Mouse (Mus musculus): Measurements from ENCODE around the gene Edn2. TPM values are rescaled to one million over a fixed set of nuclear protein-coding genes. Genes with fewer than 3 reads are reported as not detected.
A peak's percentile ranks its signal among the peaks of the same experiment; 100 is the strongest.

The Edn2 gene
- polyA plus RNA-seq, 1 experiment from 2014 or later = 0.18 TPM

GRCm38 (mm10) chr4:120149142-120149524, 11.9 kb upstream of the Edn2 start:
- Histone ChIP-seq H3K4me1 (ENCODE audit: control insufficient read depth, insufficient read depth, low read length) (peaks cover 9% of the 10 kb centered on the region), H3K9ac (replicated peaks; ENCODE audit: low read length) (peak overlapping the region; percentile 59), H3K36me3 (ENCODE audit: control insufficient read depth, insufficient read depth, low read length) (no peaks in the 10 kb centered on the region), H3K9me3 (ENCODE audit: control insufficient read depth, low read length) (no peaks in the 10 kb centered on the region), H3K4me3 (replicated peaks; ENCODE audit: low read depth, low read length) (peak overlapping the region; percentile 19), H3K27me3 (ENCODE audit: control insufficient read depth, insufficient read depth, low read length) (no peaks in the 10 kb centered on the region), H3K27ac (replicated peaks; ENCODE audit: low read depth, low read length) (peak overlapping the region; percentile 45; the same call in 1 of the 2 replicates), H3K4me2 (ENCODE audit: low read length) (peak overlapping the region; percentile 55)
- ATAC-seq (ENCODE audit: low FRiP score, low TSS enrichment) (peak; percentile 44; the same call in 1 of the 2 replicates), DNase-seq (peak; percentile 68)
- 26% methylated on average over 3 of the region's 3 CpGs for WGBS

- no peak overlapping the region for H3K9ac ChIP-seq (replicated peaks; ENCODE audit: low read length)
- no peak for ATAC-seq (ENCODE audit: low FRiP score, low TSS enrichment)
- no peaks in the 10 kb centered on the region for H3K36me3 ChIP-seq (ENCODE audit: control insufficient read depth, insufficient read depth, low read length)
- no peaks in the 10 kb centered on the region for H3K27me3 ChIP-seq (ENCODE audit: control insufficient read depth, insufficient read depth, low read length)
- WGBS = 68% methylated on average over 6 of the region's 6 CpGs
- H3K4me3 ChIP-seq (replicated peaks; ENCODE audit: low read depth, low read length) = no peak overlapping the region
- no peaks in the 10 kb centered on the region for H3K9me3 ChIP-seq (ENCODE audit: control insufficient read depth, low read length)
- no peak overlapping the region for H3K27ac ChIP-seq (replicated peaks; ENCODE audit: low read depth, low read length)
- peaks cover 9% of the 10 kb centered on the region for H3K4me1 ChIP-seq (ENCODE audit: control insufficient read depth, insufficient read depth, low read length)
- no peak overlapping the region for H3K4me2 ChIP-seq (ENCODE audit: low read length)
- DNase-seq = no peak
Measured at GRCm38 (mm10) chr4:120150345-120150920, 10.6 kb upstream of the Edn2 start.

- Histone ChIP-seq H3K4me1 (ENCODE audit: control insufficient read depth, insufficient read depth, low read length) (peaks cover 9% of the 10 kb centered on the region), H3K27ac (replicated peaks; ENCODE audit: low read depth, low read length) (no peak overlapping the region), H3K4me2 (ENCODE audit: low read length) (no peak overlapping the region), H3K9me3 (ENCODE audit: control insufficient read depth, low read length) (no peaks in the 10 kb centered on the region), H3K27me3 (ENCODE audit: control insufficient read depth, insufficient read depth, low read length) (no peaks in the 10 kb centered on the region), H3K4me3 (replicated peaks; ENCODE audit: low read depth, low read length) (no peak overlapping the region), H3K9ac (replicated peaks; ENCODE audit: low read length) (no peak overlapping the region), H3K36me3 (ENCODE audit: control insufficient read depth, insufficient read depth, low read length) (no peaks in the 10 kb centered on the region)
- no peak for ATAC-seq (ENCODE audit: low FRiP score, low TSS enrichment)
- no peak for DNase-seq
- WGBS = 81% methylated on average over 6 of the region's 6 CpGs
Measured at GRCm38 (mm10) chr4:120151906-120152305, 9.1 kb upstream of the Edn2 start.

GRCm38 (mm10) chr4:120152648-120153047, 8.4 kb upstream of the Edn2 start:
- WGBS = 63% methylated on average over 4 of the region's 4 CpGs
- DNase-seq (no peak), ATAC-seq (ENCODE audit: low FRiP score, low TSS enrichment) (no peak)
- no peaks in the 10 kb centered on the region for H3K9me3 ChIP-seq (ENCODE audit: control insufficient read depth, low read length)
- no peak overlapping the region for H3K4me2 ChIP-seq (ENCODE audit: low read length)
- no peak overlapping the region for H3K27ac ChIP-seq (replicated peaks; ENCODE audit: low read depth, low read length)
- no peaks in the 10 kb centered on the region for H3K27me3 ChIP-seq (ENCODE audit: control insufficient read depth, insufficient read depth, low read length)
- H3K36me3 ChIP-seq (ENCODE audit: control insufficient read depth, insufficient read depth, low read length) = no peaks in the 10 kb centered on the region
- no peak overlapping the region for H3K9ac ChIP-seq (replicated peaks; ENCODE audit: low read length)
- peaks cover 9% of the 10 kb centered on the region for H3K4me1 ChIP-seq (ENCODE audit: control insufficient read depth, insufficient read depth, low read length)
- no peak overlapping the region for H3K4me3 ChIP-seq (replicated peaks; ENCODE audit: low read depth, low read length)

- 91% methylated on average over 3 of the region's 3 CpGs for WGBS
- Histone ChIP-seq H3K9ac (replicated peaks; ENCODE audit: low read length) (no peak overlapping the region), H3K4me3 (replicated peaks; ENCODE audit: low read depth, low read length) (no peak overlapping the region), H3K36me3 (ENCODE audit: control insufficient read depth, insufficient read depth, low read length) (no peaks in the 10 kb centered on the region), H3K4me2 (ENCODE audit: low read length) (no peak overlapping the region), H3K27me3 (ENCODE audit: control insufficient read depth, insufficient read depth, low read length) (no peaks in the 10 kb centered on the region), H3K9me3 (ENCODE audit: control insufficient read depth, low read length) (no peaks in the 10 kb centered on the region), H3K4me1 (ENCODE audit: control insufficient read depth, insufficient read depth, low read length) (peaks cover 4% of the 10 kb centered on the region), H3K27ac (replicated peaks; ENCODE audit: low read depth, low read length) (no peak overlapping the region)
- ATAC-seq (ENCODE audit: low FRiP score, low TSS enrichment) = no peak
- DNase-seq = no peak
Measured at GRCm38 (mm10) chr4:120153736-120154135, 7.3 kb upstream of the Edn2 start.

GRCm38 (mm10) chr4:120158714-120159310, 2.2 kb upstream of the Edn2 start:
- H3K27ac ChIP-seq (replicated peaks; ENCODE audit: low read depth, low read length) = no peak overlapping the region
- H3K9me3 ChIP-seq (ENCODE audit: control insufficient read depth, low read length) = no peaks in the 10 kb centered on the region
- no peak for ATAC-seq (ENCODE audit: low FRiP score, low TSS enrichment)
- no peak overlapping the region for H3K4me2 ChIP-seq (ENCODE audit: low read length)
- H3K4me1 ChIP-seq (ENCODE audit: control insufficient read depth, insufficient read depth, low read length) = no peaks in the 10 kb centered on the region
- no peak overlapping the region for H3K4me3 ChIP-seq (replicated peaks; ENCODE audit: low read depth, low read length)
- H3K36me3 ChIP-seq (ENCODE audit: control insufficient read depth, insufficient read depth, low read length) = no peaks in the 10 kb centered on the region
- 26% methylated on average over 5 of the region's 5 CpGs for whole genome bisulfite sequencing
- no peak overlapping the region for H3K9ac ChIP-seq (replicated peaks; ENCODE audit: low read length)
- no peak for DNase-seq
- H3K27me3 ChIP-seq (ENCODE audit: control insufficient read depth, insufficient read depth, low read length) = no peaks in the 10 kb centered on the region

GRCm38 (mm10) chr4:120162586-120162985, 1.6 kb downstream of the Edn2 start:
- Histone ChIP-seq H3K4me2 (ENCODE audit: low read length) (no peak overlapping the region), H3K9me3 (ENCODE audit: control insufficient read depth, low read length) (no peaks in the 10 kb centered on the region), H3K27me3 (ENCODE audit: control insufficient read depth, insufficient read depth, low read length) (no peaks in the 10 kb centered on the region), H3K27ac (replicated peaks; ENCODE audit: low read depth, low read length) (no peak overlapping the region), H3K9ac (replicated peaks; ENCODE audit: low read length) (no peak overlapping the region), H3K36me3 (ENCODE audit: control insufficient read depth, insufficient read depth, low read length) (no peaks in the 10 kb centered on the region), H3K4me3 (replicated peaks; ENCODE audit: low read depth, low read length) (no peak overlapping the region), H3K4me1 (ENCODE audit: control insufficient read depth, insufficient read depth, low read length) (no peaks in the 10 kb centered on the region)
- no peak for ATAC-seq (ENCODE audit: low FRiP score, low TSS enrichment)
- 90% methylated on average over 8 of the region's 8 CpGs for WGBS
- DNase-seq = no peak

- no peak overlapping the region for H3K9ac ChIP-seq (replicated peaks; ENCODE audit: low read length)
- no peaks in the 10 kb centered on the region for H3K9me3 ChIP-seq (ENCODE audit: control insufficient read depth, low read length)
- no peak overlapping the region for H3K4me3 ChIP-seq (replicated peaks; ENCODE audit: low read depth, low read length)
- H3K36me3 ChIP-seq (ENCODE audit: control insufficient read depth, insufficient read depth, low read length) = no peaks in the 10 kb centered on the region
- no peaks in the 10 kb centered on the region for H3K27me3 ChIP-seq (ENCODE audit: control insufficient read depth, insufficient read depth, low read length)
- 55% methylated on average over 11 of the region's 11 CpGs for WGBS
- no peak overlapping the region for H3K4me2 ChIP-seq (ENCODE audit: low read length)
- H3K27ac ChIP-seq (replicated peaks; ENCODE audit: low read depth, low read length) = no peak overlapping the region
- ATAC-seq (ENCODE audit: low FRiP score, low TSS enrichment) (no peak), DNase-seq (peak; percentile 49)
- no peaks in the 10 kb centered on the region for H3K4me1 ChIP-seq (ENCODE audit: control insufficient read depth, insufficient read depth, low read length)
Measured at GRCm38 (mm10) chr4:120163242-120163641, 2.2 kb downstream of the Edn2 start.

- H3K4me3 ChIP-seq (replicated peaks; ENCODE audit: low read depth, low read length) = no peak overlapping the region
- 87% methylated on average over 5 of the region's 5 CpGs for whole genome bisulfite sequencing
- DNase-seq = no peak
Measured at GRCm38 (mm10) chr4:120164316-120164715, 3.3 kb downstream of the Edn2 start.

More at GRCm38 (mm10) chr4:120164316-120164715, 3.3 kb downstream of the Edn2 start:
- H3K4me2 ChIP-seq (ENCODE audit: low read length) = no peak overlapping the region
- no peak overlapping the region for H3K27ac ChIP-seq (replicated peaks; ENCODE audit: low read depth, low read length)
- H3K9ac ChIP-seq (replicated peaks; ENCODE audit: low read length) = no peak overlapping the region
- H3K9me3 ChIP-seq (ENCODE audit: control insufficient read depth, low read length) = no peaks in the 10 kb centered on the region
- no peaks in the 10 kb centered on the region for H3K36me3 ChIP-seq (ENCODE audit: control insufficient read depth, insufficient read depth, low read length)
- no peaks in the 10 kb centered on the region for H3K27me3 ChIP-seq (ENCODE audit: control insufficient read depth, insufficient read depth, low read length)
- no peaks in the 10 kb centered on the region; the same call in 1 of the 2 replicates for H3K4me1 ChIP-seq (ENCODE audit: control insufficient read depth, insufficient read depth, low read length)
- ATAC-seq (ENCODE audit: low FRiP score, low TSS enrichment) = no peak

Data from midbrain, embryonic 14.5 days (tissue).